26 mouse cellular contexts compared by ENCODE assay signal in genomic region chr17:32435151-32435550, GRCm38 (mm10). TPM values are rescaled to one million over a fixed set of nuclear protein-coding genes. Genes with fewer than 3 reads are reported as not detected.
DNase-seq lines count a peak whose midpoint lies in the region; ATAC-seq lines count a peak whose summit lies in the region.
"Had no signal": no experiment of that assay in that cellular context is flagged by ENCODE, and none has a peak within 500 bp of the region (broad histone marks: within the 10 kb centered on the region; RNA-seq: fewer than 3 reads in every experiment).

No protein-coding gene starts in this region.

- no peaks in the 10 kb centered on the region for H3K9me3 ChIP-seq in embryonic facial prominence, embryonic 13.5 days
- no peaks in the 10 kb centered on the region for H3K9me3 ChIP-seq in embryonic facial prominence, embryonic 10.5 days
- no peaks in the 10 kb centered on the region for H3K9me3 ChIP-seq in heart, embryonic 12.5 days (replicated peaks)
- H3K9me3 ChIP-seq: embryonic facial prominence, embryonic 12.5 days; forebrain, embryonic 10.5 days; G1E; heart, embryonic 15.5 days; hindbrain, embryonic 12.5 days had no signal

- H3K27ac ChIP-seq in embryonic facial prominence, embryonic 13.5 days = no peak overlapping the region
- H3K27ac ChIP-seq in embryonic facial prominence, embryonic 10.5 days (replicated peaks) = no peak overlapping the region
- no peak overlapping the region for H3K27ac ChIP-seq in heart, embryonic 12.5 days (ENCODE audit: poor library complexity, severe bottlenecking)
- H3K27ac ChIP-seq: embryonic facial prominence, embryonic 12.5 days; forebrain, embryonic 10.5 days; heart, embryonic 15.5 days; hindbrain, embryonic 12.5 days had no signal

- intact Hi-C loops in heart, postnatal 36 days (cut with DNase I) = no loop called here

- ATAC-seq in embryonic facial prominence, embryonic 13.5 days (ENCODE audit: insufficient number of reproducible peaks, insufficient read depth, low FRiP score, low TSS enrichment, low read depth) = no peak
- no peak for ATAC-seq in heart, embryonic 12.5 days (ENCODE audit: insufficient number of reproducible peaks, low FRiP score)
- ATAC-seq: CD4-positive, CD25-positive, alpha-beta regulatory T cell, adult 4 months; forebrain, embryonic 16.5 days; hindbrain, embryonic 16.5 days; inflammation-experienced regulatory T-cells, adult 6 months had no signal

- H3K9ac ChIP-seq in embryonic facial prominence, embryonic 13.5 days = 0 out of 2 replicates have a peak overlapping the region, but pooled peaks have one; percentile 27
- no peak overlapping the region for H3K9ac ChIP-seq in heart, embryonic 12.5 days
- H3K9ac ChIP-seq: embryonic facial prominence, embryonic 12.5 days; heart, embryonic 15.5 days; hindbrain, embryonic 12.5 days had no signal

- no peak for DNase-seq in embryonic facial prominence, embryonic 10.5 days (ENCODE audit: low spot score)
- peak; percentile 8 for DNase-seq in heart, postnatal 36 days
- DNase-seq in kidney, adult 9 months = peak; percentile 13
- no peak for DNase-seq in kidney, postnatal 4 days
- DNase-seq in kidney, postnatal 25 days = peak; percentile 8 to 50
- no peak for DNase-seq in right cerebral cortex, adult 18-20 months
- DNase-seq: adrenal gland, postnatal 10 days; B cell, adult 2 months; cerebellum, adult 11 months; cerebellum, adult 8-10 months; cerebellum, postnatal 14 days; embryo, embryonic 11 days; gastrocnemius, postnatal 10 days had no signal

- WGBS in embryonic facial prominence, embryonic 13.5 days = 69% methylated on average over 5 of the region's 5 CpGs
- 75% methylated on average over 5 of the region's 5 CpGs for WGBS in embryonic facial prominence, embryonic 10.5 days
- WGBS in heart, embryonic 12.5 days = 62% methylated on average over 5 of the region's 5 CpGs

- no peak overlapping the region for H3K4me2 ChIP-seq in embryonic facial prominence, embryonic 13.5 days
- H3K4me2 ChIP-seq in heart, embryonic 12.5 days = no peak overlapping the region
- H3K4me2 ChIP-seq: embryonic facial prominence, embryonic 12.5 days; heart, embryonic 15.5 days; hindbrain, embryonic 12.5 days had no signal

- H3K4me1 ChIP-seq in embryonic facial prominence, embryonic 13.5 days = no peaks in the 10 kb centered on the region
- H3K4me1 ChIP-seq in embryonic facial prominence, embryonic 10.5 days = no peaks in the 10 kb centered on the region
- no peaks in the 10 kb centered on the region for H3K4me1 ChIP-seq in heart, embryonic 12.5 days (replicated peaks)
- H3K4me1 ChIP-seq: embryonic facial prominence, embryonic 12.5 days; forebrain, embryonic 10.5 days; heart, embryonic 15.5 days; hindbrain, embryonic 12.5 days had no signal

- H3K27me3 ChIP-seq in embryonic facial prominence, embryonic 13.5 days = no peaks in the 10 kb centered on the region
- no peaks in the 10 kb centered on the region for H3K27me3 ChIP-seq in embryonic facial prominence, embryonic 10.5 days (replicated peaks; ENCODE audit: low read depth, poor library complexity, severe bottlenecking)
- H3K27me3 ChIP-seq in heart, embryonic 12.5 days (replicated peaks) = 0 out of 2 replicates have a peak, but pooled peaks cover 4% of the 10 kb centered on the region
- H3K27me3 ChIP-seq: embryonic facial prominence, embryonic 12.5 days; hindbrain, embryonic 12.5 days had no signal

- no peak overlapping the region for H3K4me3 ChIP-seq in embryonic facial prominence, embryonic 13.5 days
- H3K4me3 ChIP-seq in embryonic facial prominence, embryonic 10.5 days = no peak overlapping the region
- H3K4me3 ChIP-seq in heart, embryonic 12.5 days = no peak overlapping the region
- H3K4me3 ChIP-seq: embryonic facial prominence, embryonic 12.5 days; forebrain, embryonic 10.5 days; heart, embryonic 15.5 days; hindbrain, embryonic 12.5 days had no signal

- H3K36me3 ChIP-seq in embryonic facial prominence, embryonic 13.5 days = no peaks in the 10 kb centered on the region
- H3K36me3 ChIP-seq in embryonic facial prominence, embryonic 10.5 days (replicated peaks) = no peaks in the 10 kb centered on the region
- H3K36me3 ChIP-seq in heart, embryonic 12.5 days = no peaks in the 10 kb centered on the region
- H3K36me3 ChIP-seq: embryonic facial prominence, embryonic 12.5 days; forebrain, embryonic 10.5 days; G1E; heart, embryonic 15.5 days; hindbrain, embryonic 12.5 days had no signal

RNA-seq across cellular contexts. Expression of gene Pglyrp2, which starts 11.2 kb away (rescaled TPM):
- polyA plus RNA-seq in embryonic facial prominence, embryonic 13.5 days (2015; fragmentation: Nextera tagmentation; extraction: Ambion mirVana) = 0.08 and 0.15 TPM in 2 replicates
- polyA plus RNA-seq in embryonic facial prominence, embryonic 10.5 days (2016; fragmentation: Nextera tagmentation; extraction: Ambion mirVana) = not detected in 2 replicates
- not detected for total RNA-seq in heart, postnatal 36 days (2021)
- polyA plus RNA-seq in heart, embryonic 12.5 days (2016; fragmentation: Nextera tagmentation; extraction: Ambion mirVana) = not detected in 2 replicates
- total RNA-seq: gastrocnemius, postnatal 10 days had no signal
- polyA plus RNA-seq: forebrain, embryonic 16.5 days; frontal cortex, adult 2 months; hindbrain, embryonic 16.5 days had no signal

RNA-seq across cellular contexts. Expression of gene Cyp4f39, which starts 17.4 kb away (rescaled TPM):
- 2.0 and 3.5 TPM in 2 replicates for polyA plus RNA-seq in embryonic facial prominence, embryonic 13.5 days (2015; fragmentation: Nextera tagmentation; extraction: Ambion mirVana)
- 0.44 and 0.63 TPM in 2 replicates for polyA plus RNA-seq in embryonic facial prominence, embryonic 10.5 days (2016; fragmentation: Nextera tagmentation; extraction: Ambion mirVana)
- not detected for total RNA-seq in heart, postnatal 36 days (2021)
- 0.26 and 0.42 TPM in 2 replicates for polyA plus RNA-seq in heart, embryonic 12.5 days (2016; fragmentation: Nextera tagmentation; extraction: Ambion mirVana)
- total RNA-seq: gastrocnemius, postnatal 4 days had no signal
- polyA plus RNA-seq: frontal cortex, adult 2 months; G1E had no signal

RNA-seq across cellular contexts. Expression of gene Rasal3, which starts 31.8 kb away (rescaled TPM):
- 1.2 and 1.5 TPM in 2 replicates for polyA plus RNA-seq in embryonic facial prominence, embryonic 13.5 days (2015; fragmentation: Nextera tagmentation; extraction: Ambion mirVana)
- 0.64 and 0.85 TPM in 2 replicates for polyA plus RNA-seq in embryonic facial prominence, embryonic 10.5 days (2016; fragmentation: Nextera tagmentation; extraction: Ambion mirVana)
- total RNA-seq in heart, postnatal 36 days (2021) = under 1 TPM; 0.60 to 0.97 TPM
- polyA plus RNA-seq in heart, embryonic 12.5 days (2016; fragmentation: Nextera tagmentation; extraction: Ambion mirVana) = 0.66 and 0.95 TPM in 2 replicates

RNA-seq across cellular contexts. Expression of gene Wiz, which starts 45.9 kb away (rescaled TPM):
- 25.3 and 28.7 TPM in 2 replicates for polyA plus RNA-seq in embryonic facial prominence, embryonic 13.5 days (2015; fragmentation: Nextera tagmentation; extraction: Ambion mirVana)
- polyA plus RNA-seq in embryonic facial prominence, embryonic 10.5 days (2016; fragmentation: Nextera tagmentation; extraction: Ambion mirVana) = 35.1 and 35.2 TPM in 2 replicates
- total RNA-seq in heart, postnatal 36 days (2021) = 10 to 100 TPM; 18.9 to 19.1 TPM
- 23.7 and 23.9 TPM in 2 replicates for polyA plus RNA-seq in heart, embryonic 12.5 days (2016; fragmentation: Nextera tagmentation; extraction: Ambion mirVana)

Comparison
In these comparisons a context has a peak if more than half of its experiments do, and no peak if none do; other contexts are left out.
1. DNase-seq: peak in heart, postnatal 36 days (2 of 2), kidney, adult 9 months (single experiment) and kidney, postnatal 25 days (2 of 2); none in embryonic facial prominence, embryonic 10.5 days (single experiment), kidney, postnatal 4 days (0 of 2) and right cerebral cortex, adult 18-20 months (single experiment).